Comparison of ENCODE assay signal across 24 mouse cellular contexts in the genomic region with DNA sequence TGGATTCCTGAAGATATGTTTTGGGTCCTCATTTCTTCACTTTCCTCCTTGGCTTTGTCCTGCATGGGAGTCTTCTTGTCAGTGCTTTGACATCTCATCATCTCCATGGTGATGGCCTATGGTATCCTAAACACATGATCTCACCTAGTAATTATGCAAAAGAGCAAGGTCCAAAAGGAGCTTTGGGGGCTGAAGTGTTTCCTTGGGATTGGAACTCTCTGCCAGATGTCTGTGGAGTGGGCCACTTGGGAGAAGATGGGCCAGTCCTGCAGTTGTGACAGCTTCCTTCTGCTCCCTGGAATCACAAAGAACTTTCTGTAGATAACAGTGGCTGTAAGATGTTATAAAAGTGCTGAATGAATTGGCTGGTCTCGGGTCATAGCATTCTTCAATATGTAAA.
DNase-seq lines count a peak whose midpoint lies in the region; ATAC-seq and TF ChIP-seq lines count a peak whose summit lies in the region.
"Had no signal": no experiment of that assay in that cellular context is flagged by ENCODE, and none has a peak within 500 bp of the region (broad histone marks: within the 10 kb centered on the region; RNA-seq: fewer than 3 reads in every experiment).

No protein-coding gene starts in this region.

- H3K9me3 ChIP-seq in heart, embryonic 11.5 days (replicated peaks; ENCODE audit: control insufficient read depth, low read length) = no peaks in the 10 kb centered on the region
- H3K9me3 ChIP-seq in heart, embryonic 16.5 days (replicated peaks; ENCODE audit: control insufficient read depth, low read length) = no peaks in the 10 kb centered on the region
- H3K9me3 ChIP-seq in heart, embryonic 10.5 days = no peaks in the 10 kb centered on the region
- H3K9me3 ChIP-seq in heart, postnatal 0 days (replicated peaks; ENCODE audit: control insufficient read depth, low read length) = no peaks in the 10 kb centered on the region
- H3K9me3 ChIP-seq: forebrain, embryonic 10.5 days; forebrain, embryonic 13.5 days; hindbrain, embryonic 12.5 days; hindbrain, embryonic 15.5 days had no signal

- no peaks in the 10 kb centered on the region for H3K36me3 ChIP-seq in heart, embryonic 11.5 days (ENCODE audit: control insufficient read depth, insufficient read depth, low read length)
- H3K36me3 ChIP-seq in heart, embryonic 16.5 days (ENCODE audit: control insufficient read depth, insufficient read depth) = no peaks in the 10 kb centered on the region
- H3K36me3 ChIP-seq in heart, embryonic 10.5 days = no peaks in the 10 kb centered on the region
- H3K36me3 ChIP-seq in heart, postnatal 0 days (replicated peaks; ENCODE audit: control insufficient read depth, insufficient read depth, low read length) = no peaks in the 10 kb centered on the region
- H3K36me3 ChIP-seq: forebrain, embryonic 10.5 days; G1E; hindbrain, embryonic 12.5 days; hindbrain, embryonic 15.5 days had no signal

- H3K27ac ChIP-seq in heart, embryonic 11.5 days (ENCODE audit: low read depth, low read length) = no peak overlapping the region
- H3K27ac ChIP-seq in heart, embryonic 16.5 days (ENCODE audit: low read length) = no peak overlapping the region
- no peak overlapping the region for H3K27ac ChIP-seq in heart, embryonic 10.5 days
- H3K27ac ChIP-seq in heart, postnatal 0 days (ENCODE audit: low read depth) = no peak overlapping the region
- H3K27ac ChIP-seq: forebrain, embryonic 10.5 days; forebrain, embryonic 13.5 days; hindbrain, embryonic 12.5 days; hindbrain, embryonic 15.5 days had no signal

- TF ChIP-seq EP300 in heart, postnatal 0 days (IDR thresholded peaks at IDR 0.05; ENCODE audit: low read depth) = no peak

- no peak for ATAC-seq in heart, embryonic 11.5 days (replicated peaks; ENCODE audit: insufficient number of reproducible peaks, low FRiP score, low TSS enrichment)
- peak; percentile 32; the same call in 1 of the 2 replicates for ATAC-seq in heart, embryonic 16.5 days (replicated peaks; ENCODE audit: extremely low read depth, insufficient read depth, low FRiP score)
- ATAC-seq in heart, postnatal 0 days (ENCODE audit: insufficient read depth, low read depth) = peak; percentile 41; the same call in 1 of the 2 replicates
- ATAC-seq: forebrain, embryonic 13.5 days; forebrain, embryonic 16.5 days; Patski had no signal

- no peaks in the 10 kb centered on the region for H3K4me1 ChIP-seq in heart, embryonic 11.5 days (ENCODE audit: control insufficient read depth, insufficient read depth, low read length)
- H3K4me1 ChIP-seq in heart, embryonic 16.5 days (ENCODE audit: control insufficient read depth, insufficient read depth, low read length) = no peaks in the 10 kb centered on the region
- peaks cover 6% of the 10 kb centered on the region for H3K4me1 ChIP-seq in heart, embryonic 10.5 days
- H3K4me1 ChIP-seq in heart, postnatal 0 days (ENCODE audit: control insufficient read depth, insufficient read depth) = no peaks in the 10 kb centered on the region
- H3K4me1 ChIP-seq: forebrain, embryonic 10.5 days; forebrain, embryonic 13.5 days; hindbrain, embryonic 12.5 days; hindbrain, embryonic 15.5 days had no signal

- H3K4me2 ChIP-seq in heart, embryonic 11.5 days = no peak overlapping the region
- H3K4me2 ChIP-seq in heart, embryonic 16.5 days (ENCODE audit: low read depth, low read length) = no peak overlapping the region
- H3K4me2 ChIP-seq in heart, postnatal 0 days (ENCODE audit: low read depth, low read length) = no peak overlapping the region
- H3K4me2 ChIP-seq: forebrain, embryonic 13.5 days; hindbrain, embryonic 12.5 days; hindbrain, embryonic 15.5 days had no signal

- H3K9ac ChIP-seq in heart, embryonic 11.5 days (ENCODE audit: low read depth, low read length) = no peak overlapping the region
- no peak overlapping the region for H3K9ac ChIP-seq in heart, embryonic 16.5 days (ENCODE audit: low read length)
- H3K9ac ChIP-seq in heart, postnatal 0 days (replicated peaks; ENCODE audit: low read depth, low read length) = no peak overlapping the region
- H3K9ac ChIP-seq: forebrain, embryonic 13.5 days; hindbrain, embryonic 12.5 days; hindbrain, embryonic 15.5 days had no signal

- TF ChIP-seq CTCF in heart, postnatal 0 days (IDR thresholded peaks at IDR 0.05; ENCODE audit: low read depth) = no peak

- no peak overlapping the region for H3K4me3 ChIP-seq in heart, embryonic 11.5 days (ENCODE audit: low read depth, low read length)
- H3K4me3 ChIP-seq in heart, embryonic 16.5 days (ENCODE audit: low read length) = no peak overlapping the region
- H3K4me3 ChIP-seq in heart, embryonic 10.5 days = no peak overlapping the region
- H3K4me3 ChIP-seq in heart, postnatal 0 days (ENCODE audit: low read depth, low read length) = no peak overlapping the region
- H3K4me3 ChIP-seq: forebrain, embryonic 10.5 days; forebrain, embryonic 13.5 days; hindbrain, embryonic 12.5 days; hindbrain, embryonic 15.5 days had no signal

- H3K27me3 ChIP-seq in heart, embryonic 11.5 days (ENCODE audit: control insufficient read depth, insufficient read depth, low read length) = no peaks in the 10 kb centered on the region
- no peaks in the 10 kb centered on the region for H3K27me3 ChIP-seq in heart, embryonic 16.5 days (ENCODE audit: control insufficient read depth, insufficient read depth, low read length)
- no peaks in the 10 kb centered on the region for H3K27me3 ChIP-seq in heart, embryonic 10.5 days (ENCODE audit: insufficient read depth, poor library complexity, severe bottlenecking)
- H3K27me3 ChIP-seq in heart, postnatal 0 days (ENCODE audit: control insufficient read depth, insufficient read depth, low read length) = no peaks in the 10 kb centered on the region
- H3K27me3 ChIP-seq: CH12.LX; forebrain, embryonic 13.5 days; hindbrain, embryonic 12.5 days; hindbrain, embryonic 15.5 days; Patski had no signal

- DNase-seq in heart, adult 18-20 months = peak; percentile 13 to 40
- DNase-seq in heart, embryonic 10.5 days (ENCODE audit: low spot score) = no peak
- DNase-seq in heart, postnatal 0 days (ENCODE audit: low spot score) = no peak
- DNase-seq in heart, postnatal 4 days = peak; percentile 28
- DNase-seq in layer of hippocampus, adult 8-10 months (ENCODE audit: low spot score in 2 of 2) = no peak
- DNase-seq: adrenal gland, postnatal 10 days; adrenal gland, postnatal 36 days; B cell, adult 2 months; cerebellum, adult 18-20 months; cerebellum, adult 9-10 months; cerebellum, postnatal 14 days; gastrocnemius, postnatal 10 days; gastrocnemius, postnatal 36 days; kidney, adult 18-20 months had no signal

- 69% methylated on average over 1 of the region's 1 CpGs for WGBS in heart, embryonic 11.5 days (ENCODE audit: insufficient replicate concordance)
- 56% methylated on average over 1 of the region's 1 CpGs for WGBS in heart, embryonic 16.5 days
- 67% methylated on average over 1 of the region's 1 CpGs for whole genome bisulfite sequencing in heart, embryonic 10.5 days
- 67% methylated on average over 1 of the region's 1 CpGs for WGBS in heart, postnatal 0 days

Comparison
In these comparisons a context has a peak if more than half of its experiments do, and no peak if none do; other contexts are left out.
1. DNase-seq: peak in heart, adult 18-20 months (2 of 2) and heart, postnatal 4 days (single experiment); none in heart, embryonic 10.5 days (single experiment), heart, postnatal 0 days (single experiment) and layer of hippocampus, adult 8-10 months (0 of 2).